Mouse (Mus musculus) small intestine, adult 2 months (tissue): ENCODE results near the gene Cacna1a.

Source experiments
- CTCF ChIP-seq: fragments of 200-500 bp; IDR thresholded peaks from 2 replicates; pipeline ENCODE4 v1.5.1; 2012; ENCODE audit warnings: low read depth, mild to moderate bottlenecking, control low read depth, inconsistent platforms, low read length, moderate library complexity, mixed read lengths; ENCODE audit not compliant: insufficient replicate concordance, insufficient read length; ENCODE audit errors: extremely low read depth
- POLR2A ChIP-seq: fragments of 200-500 bp; IDR thresholded peaks from 2 replicates; pipeline ENCODE4 v1.6.1; 2012; ENCODE audit warnings: low read depth, mild to moderate bottlenecking, control low read depth, inconsistent platforms, low read length, moderate library complexity

DNA sequence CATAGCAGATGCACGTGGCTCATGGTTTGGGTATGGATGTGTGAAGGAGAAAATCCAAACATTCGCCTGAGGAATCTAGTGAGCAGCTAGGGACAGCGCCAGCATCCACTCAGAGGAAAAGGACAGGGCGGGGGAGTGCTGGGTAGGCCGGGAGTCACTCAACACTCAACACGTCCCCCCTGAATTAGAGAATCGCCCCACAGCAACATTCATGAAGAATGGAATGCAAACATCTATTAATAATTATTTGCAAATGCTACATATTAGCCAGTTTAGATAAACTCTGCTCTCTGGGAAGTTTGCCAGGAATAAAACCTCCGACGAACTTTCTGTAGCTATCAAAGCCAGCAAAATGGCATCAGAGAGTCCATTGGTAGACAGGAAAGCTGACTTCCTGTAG, 533 bp downstream of the Cacna1a start:
- TF ChIP-seq CTCF (no peak), POLR2A (no peak)
